Mouse (Mus musculus): ENCODE data around the gene Hyal4.

The Hyal4 gene

GRCm38 (mm10) chr6:24748029-24748428 lies at the start of gene Hyal4:
Gene Hyal4 (plus strand): TSS chr6:24748329.
- DNase-seq = no peak

- DNase-seq = no peak
These were observed 41.0 kb upstream of the Hyal4 start for GRCm38 (mm10) chr6:24707090-24707489.

- DNase-seq = no peak
These were observed 40.6 kb upstream of the Hyal4 start for GRCm38 (mm10) chr6:24707499-24707898.

- DNase-seq = peak in 1 of 2 experiments; percentile 5
These were observed 26.6 kb upstream of the Hyal4 start for GRCm38 (mm10) chr6:24721317-24722099.

- no peak for DNase-seq
These were observed 20.0 kb upstream of the Hyal4 start for GRCm38 (mm10) chr6:24728130-24728529.

- DNase-seq = no peak
These were observed 15.2 kb upstream of the Hyal4 start, which contains the start of gene Hyal6 for GRCm38 (mm10) chr6:24732945-24733344. Gene Hyal6 (plus strand): TSS chr6:24733245.

- no peak for DNase-seq
These were observed 13.6 kb upstream of the Hyal4 start for GRCm38 (mm10) chr6:24734565-24734964.

GRCm38 (mm10) chr6:24759281-24759680 lies 11.2 kb downstream of the Hyal4 start:
- DNase-seq = no peak

- DNase-seq = no peak
These were observed 18.1 kb downstream of the Hyal4 start for GRCm38 (mm10) chr6:24766261-24766660.

GRCm38 (mm10) chr6:24779182-24779581 lies 31.1 kb downstream of the Hyal4 start:
- no peak for DNase-seq

GRCm38 (mm10) chr6:24790888-24791287 lies 42.8 kb downstream of the Hyal4 start, which contains the start of gene Spam1:
Gene Spam1 (plus strand): TSS chr6:24791188.
- DNase-seq = no peak
